Mouse (Mus musculus): Measurements from ENCODE around the gene Rhbg. TPM values are rescaled to one million over a fixed set of nuclear protein-coding genes. Genes with fewer than 3 reads are reported as not detected.

Rhbg gene
- total RNA-seq, 2 experiments from 2014 or later, result not detected

GRCm38 (mm10) chr3:88212356-88212755, 42.2 kb downstream of the Rhbg start:
- no peak for DNase-seq (ENCODE audit: extremely low spot score in 1 of 2, low spot score in 1 of 2)

GRCm38 (mm10) chr3:88210918-88211317, 43.6 kb downstream of the Rhbg start:
- DNase-seq (ENCODE audit: extremely low spot score in 1 of 2, low spot score in 1 of 2), result peak in 1 of 2 experiments; percentile 8

- no peak for DNase-seq (ENCODE audit: extremely low spot score in 1 of 2, low spot score in 1 of 2)
Measured at GRCm38 (mm10) chr3:88210121-88210520, 44.4 kb downstream of the Rhbg start.

GRCm38 (mm10) chr3:88209306-88209705, 45.2 kb downstream of the Rhbg start:
- DNase-seq (ENCODE audit: extremely low spot score in 1 of 2, low spot score in 1 of 2), result no peak

- DNase-seq (ENCODE audit: extremely low spot score in 1 of 2, low spot score in 1 of 2), result peak; percentile 8 to 14
Measured at GRCm38 (mm10) chr3:88208226-88208720, 46.2 kb downstream of the Rhbg start.

GRCm38 (mm10) chr3:88207451-88208100, 46.9 kb downstream of the Rhbg start:
- DNase-seq (ENCODE audit: extremely low spot score in 1 of 2, low spot score in 1 of 2), result peak; percentile 18 to 33

- peak; percentile 61 to 70 for DNase-seq (ENCODE audit: extremely low spot score in 1 of 2, low spot score in 1 of 2)
Measured at GRCm38 (mm10) chr3:88206901-88207371, 47.6 kb downstream of the Rhbg start.

GRCm38 (mm10) chr3:88206500-88206899, 48.0 kb downstream of the Rhbg start:
- DNase-seq (ENCODE audit: extremely low spot score in 1 of 2, low spot score in 1 of 2), result no peak

- DNase-seq (ENCODE audit: extremely low spot score in 1 of 2, low spot score in 1 of 2), result no peak
Measured at GRCm38 (mm10) chr3:88205563-88206491, 48.7 kb downstream of the Rhbg start.

- no peak for DNase-seq (ENCODE audit: extremely low spot score in 1 of 2, low spot score in 1 of 2)
Measured at GRCm38 (mm10) chr3:88205176-88205562, 49.3 kb downstream of the Rhbg start.

- no peak for DNase-seq (ENCODE audit: extremely low spot score in 1 of 2, low spot score in 1 of 2)
Measured at GRCm38 (mm10) chr3:88204751-88205150, 49.8 kb downstream of the Rhbg start.

GRCm38 (mm10) chr3:88203999-88204700, 50.4 kb downstream of the Rhbg start:
- no peak for DNase-seq (ENCODE audit: extremely low spot score in 1 of 2, low spot score in 1 of 2)

GRCm38 (mm10) chr3:88203456-88203855, 51.1 kb downstream of the Rhbg start:
- no peak for DNase-seq (ENCODE audit: extremely low spot score in 1 of 2, low spot score in 1 of 2)

GRCm38 (mm10) chr3:88202986-88203385, 51.5 kb downstream of the Rhbg start:
- no peak for DNase-seq (ENCODE audit: extremely low spot score in 1 of 2, low spot score in 1 of 2)

- no peak for DNase-seq (ENCODE audit: extremely low spot score in 1 of 2, low spot score in 1 of 2)
Measured at GRCm38 (mm10) chr3:88201640-88202039, 52.9 kb downstream of the Rhbg start.

GRCm38 (mm10) chr3:88200972-88201330, 53.6 kb downstream of the Rhbg start:
- DNase-seq (ENCODE audit: extremely low spot score in 1 of 2, low spot score in 1 of 2), result no peak

- no peak for DNase-seq (ENCODE audit: extremely low spot score in 1 of 2, low spot score in 1 of 2)
Measured at GRCm38 (mm10) chr3:88200161-88200971, 54.1 kb downstream of the Rhbg start.

- no peak for DNase-seq (ENCODE audit: extremely low spot score in 1 of 2, low spot score in 1 of 2)
Measured at GRCm38 (mm10) chr3:88199541-88200110, 54.9 kb downstream of the Rhbg start.

- DNase-seq (ENCODE audit: extremely low spot score in 1 of 2, low spot score in 1 of 2), result no peak
Measured at GRCm38 (mm10) chr3:88198505-88199020, 55.9 kb downstream of the Rhbg start.
